Comparison of ENCODE assay signal across 14 mouse cellular contexts in genomic region chr5:30636994-30637393, GRCm38 (mm10). TPM values are rescaled to one million over a fixed set of nuclear protein-coding genes. Genes with fewer than 3 reads are reported as not detected.
"Had no signal": no experiment of that assay in that cellular context is flagged by ENCODE, and none has a peak within 500 bp of the region (broad histone marks: within the 10 kb centered on the region; RNA-seq: fewer than 3 reads in every experiment).

No protein-coding gene starts in this region.

- H3K4me3 ChIP-seq: limb, embryonic 15.5 days; liver, embryonic 12.5 days; midbrain, embryonic 12.5 days; neural tube, embryonic 13.5 days had no signal

- H3K27me3 ChIP-seq: limb, embryonic 15.5 days; midbrain, embryonic 12.5 days had no signal

- H3K9ac ChIP-seq: limb, embryonic 15.5 days; liver, embryonic 12.5 days; midbrain, embryonic 12.5 days; neural tube, embryonic 13.5 days had no signal

- H3K4me2 ChIP-seq: limb, embryonic 15.5 days; liver, embryonic 12.5 days; midbrain, embryonic 12.5 days; neural tube, embryonic 13.5 days had no signal

- DNase-seq: kidney, adult 8-10 months; kidney, postnatal 36 days; layer of hippocampus, adult 9-11 months; layer of hippocampus, postnatal 36 days; retina, postnatal 1 day; right cerebral cortex, postnatal 4 days; spleen, adult 18-20 months had no signal

- H3K9me3 ChIP-seq: limb, embryonic 15.5 days; liver, embryonic 12.5 days; midbrain, embryonic 12.5 days; neural tube, embryonic 13.5 days had no signal

- H3K36me3 ChIP-seq: limb, embryonic 15.5 days; liver, embryonic 12.5 days; midbrain, embryonic 12.5 days; neural tube, embryonic 13.5 days had no signal

- H3K27ac ChIP-seq: kidney, postnatal 0 days; limb, embryonic 15.5 days; liver, embryonic 12.5 days; midbrain, embryonic 12.5 days; neural tube, embryonic 13.5 days had no signal

- ATAC-seq: liver, embryonic 12.5 days; midbrain, embryonic 16.5 days had no signal

- H3K4me1 ChIP-seq: limb, embryonic 15.5 days; midbrain, embryonic 12.5 days; neural tube, embryonic 13.5 days had no signal

RNA-seq across cellular contexts. Expression of gene Kcnk3, which starts 49.0 kb away (rescaled TPM):
- total RNA-seq: megakaryocyte-erythroid progenitor cell, adult 5-6 weeks had no signal
